Mouse (Mus musculus) spleen, adult 2 months (tissue): ENCODE data around the gene Gm10226. TPM values are rescaled to one million over a fixed set of nuclear protein-coding genes. Genes with fewer than 3 reads are reported as not detected.
A peak's percentile ranks its signal among the peaks of the same experiment; 100 is the strongest.

Experiments
- DNase-seq, 2 experiments: peaks; one replicate each; pipeline versions ENCODE4 v3.0.0 to v3.0.0-alpha.2; 2012 to 2021; ENCODE audit warnings: low spot score in 2 of 2, low read depth in 1 of 2
- H3K27ac ChIP-seq: fragments of 200-500 bp; 2 replicates; pipeline ENCODE4 v1.5.1; 2012; ENCODE audit warnings: low read length, inconsistent platforms; ENCODE audit not compliant: insufficient read depth
- H3K27me3 ChIP-seq: fragments of 200-500 bp; 2 replicates; pipeline ENCODE4 v1.6.1; 2012; ENCODE audit warnings: mild to moderate bottlenecking, moderate library complexity, low read length, inconsistent platforms; ENCODE audit not compliant: control insufficient read depth, insufficient read depth
- H3K36me3 ChIP-seq: fragments of 200-500 bp; 2 replicates; pipeline ENCODE4 v1.6.1; 2012; ENCODE audit warnings: mild to moderate bottlenecking, low read length, inconsistent platforms; ENCODE audit not compliant: control insufficient read depth, insufficient read depth
- H3K4me1 ChIP-seq: fragments of 200-500 bp; 2 replicates; pipeline ENCODE4 v1.6.1; 2011; ENCODE audit warnings: inconsistent platforms; ENCODE audit not compliant: control insufficient read depth, insufficient read depth, insufficient read length
- H3K4me3 ChIP-seq: fragments of 200-500 bp; 2 replicates; pipeline ENCODE4 v1.5.1; 2011; ENCODE audit warnings: mild to moderate bottlenecking, inconsistent platforms; ENCODE audit not compliant: insufficient read depth, insufficient read length; ENCODE audit errors: extremely low read depth
- CTCF ChIP-seq: fragments of 200-500 bp; IDR thresholded peaks from 2 replicates; pipeline ENCODE4 v1.5.1; 2011; ENCODE audit warnings: mild to moderate bottlenecking, inconsistent platforms; ENCODE audit not compliant: insufficient read depth, insufficient read length, insufficient replicate concordance; ENCODE audit errors: extremely low read depth
- POLR2A ChIP-seq: fragments of 200-500 bp; IDR thresholded peaks from 2 replicates; pipeline ENCODE4 v1.6.1; 2011; ENCODE audit warnings: low read depth, low read length, inconsistent platforms
- WGBS: fragments of 180-500 bp; shearing (Covaris S2); methylation state at CpG from one replicate; pipeline ENCODE4 v1.1.7; 2018; 5-methylcytosine and 5-hydroxymethylcytosine counted together
- polyA plus RNA-seq: library from polyadenylated mRNA; depleted of rRNA; stranded (reverse); fragments of >200 nt; gene quantifications from 2 replicates; pipeline ENCODE4 v1.2.3, GENCODE M21; 2012; rRNA removed

Gene Gm10226
- polyA plus RNA-seq, 1 experiment, result not detected

DNA sequence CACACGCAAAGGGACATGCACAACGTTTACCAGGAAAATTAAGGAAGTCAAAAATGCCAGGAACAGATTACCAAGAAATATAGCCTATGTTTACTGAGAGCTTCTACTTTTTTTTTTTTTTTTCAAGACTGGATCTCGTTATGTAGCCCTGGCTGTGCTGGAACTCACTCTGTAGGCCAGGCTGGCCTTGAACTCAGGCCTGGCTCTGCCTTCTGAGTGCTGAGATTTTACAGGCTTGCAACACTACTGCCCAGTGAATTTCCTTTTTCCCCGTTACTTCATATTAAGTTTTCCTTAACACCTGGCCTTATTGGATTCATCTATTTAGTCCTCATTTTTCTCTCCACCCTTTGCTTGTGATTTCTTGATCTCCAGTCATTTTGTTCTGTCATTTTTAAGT is 41.4 kb downstream of the Gm10226 start:
- TF ChIP-seq CTCF (no peak), POLR2A (no peak)
- DNase-seq, result no peak
- H3K27me3 ChIP-seq, result no peaks in the 10 kb centered on the region
- 0 out of 2 replicates have a peak overlapping the region, but pooled peaks have one; percentile 66 for H3K27ac ChIP-seq
- 0 out of 2 replicates have a peak, but pooled peaks cover 2% of the 10 kb centered on the region for H3K4me1 ChIP-seq
- 65% methylated on average over 4 of the region's 4 CpGs for WGBS
- 0 out of 2 replicates have a peak overlapping the region, but pooled peaks have one; percentile 85 for H3K4me3 ChIP-seq
- no peaks in the 10 kb centered on the region for H3K36me3 ChIP-seq

DNA sequence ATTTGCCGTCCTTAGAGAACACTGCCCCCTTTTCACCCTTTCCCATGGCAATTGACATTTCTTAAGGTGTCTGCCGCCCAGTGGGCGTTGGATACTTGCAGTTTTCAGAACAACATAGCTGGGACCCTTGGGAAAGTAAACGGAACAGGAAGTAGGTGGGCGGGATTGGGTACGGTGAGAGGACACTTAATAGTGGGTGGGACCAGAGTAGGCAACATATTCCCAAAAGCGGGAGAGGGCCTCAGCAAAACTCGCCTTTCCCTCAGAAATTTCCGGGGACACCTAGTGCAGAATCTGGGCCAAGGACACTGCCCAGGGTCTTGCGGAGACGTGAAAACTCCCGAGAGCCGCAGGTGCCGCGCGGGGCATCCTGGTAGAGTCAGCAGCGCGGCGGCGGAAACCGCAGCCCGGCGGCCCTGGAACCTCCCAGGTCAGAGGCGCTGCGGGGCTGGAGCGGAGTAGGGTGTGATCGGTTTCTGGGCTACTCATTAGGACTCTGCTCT is 41.9 kb downstream of the Gm10226 start:
- under 1% methylated on average over 27 of the region's 27 CpGs for WGBS
- peak overlapping the region; percentile 66 for H3K27ac ChIP-seq
- 0 out of 2 replicates have a peak, but pooled peaks cover 2% of the 10 kb centered on the region for H3K4me1 ChIP-seq
- no peaks in the 10 kb centered on the region; the same call in 1 of the 2 replicates for H3K36me3 ChIP-seq
- TF ChIP-seq POLR2A (no peak), CTCF (no peak)
- H3K27me3 ChIP-seq, result no peaks in the 10 kb centered on the region
- peak overlapping the region; percentile 85 for H3K4me3 ChIP-seq
- DNase-seq, result peak; percentile 19 to 56

Other genes starting within 250 kb of the Gm10226 start
- gene Zfp51, start 241.5 kb upstream of the Gm10226 start, polyA plus RNA-seq, result 0.56 and 0.63 TPM in 2 replicates
- gene Zfp53, start 202.9 kb upstream of the Gm10226 start, polyA plus RNA-seq, result 2.2 TPM in 2 replicates
- 0.54 and 0.56 TPM in 2 replicates for gene Zfp52, start 156.3 kb upstream of the Gm10226 start, polyA plus RNA-seq
- gene Zfp948, start 124.9 kb upstream of the Gm10226 start, polyA plus RNA-seq, result 0.28 and 0.32 TPM in 2 replicates
- gene Zfp983, start 41.2 kb upstream of the Gm10226 start, polyA plus RNA-seq, result 0.34 and 0.55 TPM in 2 replicates
- gene Zfp760, start 15.9 kb downstream of the Gm10226 start, polyA plus RNA-seq, result 0.42 and 0.47 TPM in 2 replicates
- 0.29 and 0.56 TPM in 2 replicates for gene Zfp229, start 38.9 kb downstream of the Gm10226 start, polyA plus RNA-seq
- gene Zfp820, start 153.9 kb downstream of the Gm10226 start, polyA plus RNA-seq, result 0.02 TPM in 1 of 2 replicates, not detected in the other
- 0.35 and 0.42 TPM in 2 replicates for gene Zfp995, start 218.1 kb downstream of the Gm10226 start, polyA plus RNA-seq